Mouse (Mus musculus): ENCODE results near the gene Bhlhe23. TPM values are rescaled to one million over a fixed set of nuclear protein-coding genes. Genes with fewer than 3 reads are reported as not detected.

The Bhlhe23 gene
- polyA plus RNA-seq, 2 experiments = not detected

GRCm38 (mm10) chr2:180727613-180728021 lies 49.1 kb downstream of the Bhlhe23 start:
- ATAC-seq (ENCODE audit: insufficient read depth) (no peak), DNase-seq (ENCODE audit: low read depth in 3 of 3, low spot score in 3 of 3) (no peak)
- Histone ChIP-seq H3K27ac (no peak overlapping the region), H3K9ac (replicated peaks) (no peak overlapping the region), H3K4me2 (ENCODE audit: low read depth) (no peak overlapping the region), H3K4me1 (replicated peaks; ENCODE audit: control insufficient read depth in 2 of 2, insufficient read depth in 2 of 2, low read length in 1 of 2) (peaks cover 7 to 40% of the 10 kb centered on the region in 2 experiments), H3K9me3 (ENCODE audit: control insufficient read depth, low read length) (no peaks in the 10 kb centered on the region), H3K27me3 (ENCODE audit: control insufficient read depth, insufficient read depth, low read length) (no peaks in the 10 kb centered on the region), H3K36me3 (replicated peaks; ENCODE audit: control insufficient read depth, insufficient read depth, low read depth) (peaks cover 14% of the 10 kb centered on the region), H3K4me3 (ENCODE audit: insufficient read depth in 1 of 2, low read depth in 2 of 2, low read length in 2 of 2) (no peak overlapping the region)
- TF ChIP-seq EP300 (IDR thresholded peaks at IDR 0.05; ENCODE audit: low read depth) (no peak), CTCF (IDR thresholded peaks at IDR 0.05; ENCODE audit: low read depth) (no peak)
- WGBS (ENCODE audit: insufficient replicate concordance) = 23% methylated on average over 4 of the region's 4 CpGs

GRCm38 (mm10) chr2:180726658-180727442 lies 49.9 kb downstream of the Bhlhe23 start:
- Histone ChIP-seq H3K4me2 (ENCODE audit: low read depth) (peak overlapping the region; percentile 57), H3K4me1 (replicated peaks; ENCODE audit: control insufficient read depth in 2 of 2, insufficient read depth in 2 of 2, low read length in 1 of 2) (peaks cover 7 to 40% of the 10 kb centered on the region in 2 experiments), H3K36me3 (replicated peaks; ENCODE audit: control insufficient read depth, insufficient read depth, low read depth) (peaks cover 22% of the 10 kb centered on the region), H3K4me3 (ENCODE audit: insufficient read depth in 1 of 2, low read depth in 2 of 2, low read length in 2 of 2) (no peak overlapping the region), H3K9ac (replicated peaks) (no peak overlapping the region), H3K27ac (no peak overlapping the region), H3K9me3 (ENCODE audit: control insufficient read depth, low read length) (no peaks in the 10 kb centered on the region), H3K27me3 (ENCODE audit: control insufficient read depth, insufficient read depth, low read length) (no peaks in the 10 kb centered on the region)
- ATAC-seq (ENCODE audit: insufficient read depth) (0 out of 2 replicates have a peak, but pooled peaks have one; percentile 17), DNase-seq (ENCODE audit: low read depth in 3 of 3, low spot score in 3 of 3) (no peak)
- WGBS (ENCODE audit: insufficient replicate concordance) = 19% methylated on average over 6 of the region's 6 CpGs
- TF ChIP-seq CTCF (IDR thresholded peaks at IDR 0.05; ENCODE audit: low read depth) = no peak
- TF ChIP-seq EP300 (IDR thresholded peaks at IDR 0.05; ENCODE audit: low read depth) = no peak

GRCm38 (mm10) chr2:180725856-180726629 lies 50.7 kb downstream of the Bhlhe23 start:
- no peaks in the 10 kb centered on the region for H3K27me3 ChIP-seq (ENCODE audit: control insufficient read depth, insufficient read depth, low read length)
- no peak overlapping the region for H3K27ac ChIP-seq
- ATAC-seq (ENCODE audit: insufficient read depth) = no peak
- DNase-seq (ENCODE audit: low read depth in 3 of 3, low spot score in 3 of 3) = no peak
- peaks cover 7 to 40% of the 10 kb centered on the region in 2 experiments for H3K4me1 ChIP-seq (replicated peaks; ENCODE audit: control insufficient read depth in 2 of 2, insufficient read depth in 2 of 2, low read length in 1 of 2)
- WGBS (ENCODE audit: insufficient replicate concordance) = 20% methylated on average over 8 of the region's 8 CpGs
- no peaks in the 10 kb centered on the region for H3K9me3 ChIP-seq (ENCODE audit: control insufficient read depth, low read length)
- H3K4me2 ChIP-seq (ENCODE audit: low read depth) = peak overlapping the region; percentile 57
- H3K4me3 ChIP-seq (ENCODE audit: insufficient read depth in 1 of 2, low read depth in 2 of 2, low read length in 2 of 2) = peak overlapping the region; percentile 48 to 55
- TF ChIP-seq EP300 (IDR thresholded peaks at IDR 0.05; ENCODE audit: low read depth) (no peak), CTCF (IDR thresholded peaks at IDR 0.05; ENCODE audit: low read depth) (no peak)
- H3K9ac ChIP-seq (replicated peaks) = no peak overlapping the region
- H3K36me3 ChIP-seq (replicated peaks; ENCODE audit: control insufficient read depth, insufficient read depth, low read depth) = peaks cover 30% of the 10 kb centered on the region

- H3K4me1 ChIP-seq (replicated peaks; ENCODE audit: control insufficient read depth in 2 of 2, insufficient read depth in 2 of 2, low read length in 1 of 2) = peaks cover 7 to 40% of the 10 kb centered on the region in 2 experiments
Observed at GRCm38 (mm10) chr2:180725414-180725778, 51.3 kb downstream of the Bhlhe23 start.

More at GRCm38 (mm10) chr2:180725414-180725778, 51.3 kb downstream of the Bhlhe23 start:
- no peak for DNase-seq (ENCODE audit: low read depth in 3 of 3, low spot score in 3 of 3)
- Histone ChIP-seq H3K27me3 (ENCODE audit: control insufficient read depth, insufficient read depth, low read length) (no peaks in the 10 kb centered on the region), H3K27ac (no peak overlapping the region), H3K36me3 (replicated peaks; ENCODE audit: control insufficient read depth, insufficient read depth, low read depth) (peaks cover 36% of the 10 kb centered on the region), H3K4me2 (ENCODE audit: low read depth) (peak overlapping the region; percentile 57), H3K9me3 (ENCODE audit: control insufficient read depth, low read length) (no peaks in the 10 kb centered on the region), H3K4me3 (ENCODE audit: insufficient read depth in 1 of 2, low read depth in 2 of 2, low read length in 2 of 2) (peak overlapping the region; percentile 48 to 55), H3K9ac (replicated peaks) (peak overlapping the region; percentile 44)
- WGBS (ENCODE audit: insufficient replicate concordance) = 4% methylated on average over 6 of the region's 6 CpGs
- no peak for TF ChIP-seq CTCF (IDR thresholded peaks at IDR 0.05; ENCODE audit: low read depth)
- no peak for TF ChIP-seq EP300 (IDR thresholded peaks at IDR 0.05; ENCODE audit: low read depth)
- peak; percentile 11 for ATAC-seq (ENCODE audit: insufficient read depth)

Data from liver, embryonic 14.5 days (tissue).